Mouse (Mus musculus): ENCODE measurements at regions not wholly inside any gene's neighbourhood (a gene's known extent, or its start where the extent isn't known, plus 50 kb on each side); places are given as distances from the start of the nearest gene placed in this dataset.

DNA sequence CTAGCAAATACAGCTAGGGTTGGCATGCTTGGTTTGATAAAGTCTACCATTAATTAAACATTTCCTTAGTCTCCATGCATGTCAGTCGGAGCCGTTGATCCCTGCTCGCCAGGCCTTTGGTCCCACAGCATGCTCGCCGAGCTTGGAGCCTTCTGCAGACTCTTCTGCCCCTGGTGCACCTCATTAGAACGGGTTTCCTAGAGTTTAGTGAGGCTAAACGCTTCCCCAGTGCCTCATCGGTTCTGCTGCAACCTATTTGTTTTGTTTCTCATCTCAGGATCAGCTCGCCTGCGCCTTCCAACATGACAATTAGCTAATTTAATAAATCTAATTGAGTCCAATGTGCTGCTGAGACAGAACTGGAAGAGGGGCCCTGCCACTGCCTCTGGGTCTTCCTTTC lies 107.7 kb upstream of the Tenm3 start:
- TF ChIP-seq POLR2A (IDR thresholded peaks at IDR 0.05; ENCODE audit: insufficient read depth, low read length) (no peak), CTCF (IDR thresholded peaks at IDR 0.05; ENCODE audit: low read depth, low read length) (no peak)
